Mouse (Mus musculus) T-helper 17 cell (primary cell): ENCODE results near the gene Epo.

Experiments used
- in situ Hi-C, 2 experiments: fragments of 300-600 bp; cut with MboI, MseI; formaldehyde crosslinking; loops; 1 replicate in 1 of 2; 2 replicates in 1 of 2; pipeline ENCODE4 v1.15.1; 2025; ENCODE audit warnings: high pct_unique_total_duplicates in 2 of 2

Epo gene

GRCm38 (mm10) chr5:137540991-137541390, 7.9 kb upstream of the Epo start:
- in situ Hi-C loops = no loop called here

- in situ Hi-C loops = no loop called here
These were observed 6.3 kb upstream of the Epo start for GRCm38 (mm10) chr5:137539291-137539801.

GRCm38 (mm10) chr5:137537461-137537860, 4.4 kb upstream of the Epo start:
- in situ Hi-C loops = no loop called here

- in situ Hi-C loops = no loop called here
These were observed 2.3 kb upstream of the Epo start for GRCm38 (mm10) chr5:137535318-137535717.

- in situ Hi-C loops = no loop called here
These were observed 1.7 kb upstream of the Epo start for GRCm38 (mm10) chr5:137534762-137535161.

GRCm38 (mm10) chr5:137532808-137533116, 280 bp downstream of the Epo start:
- in situ Hi-C loops = no loop called here

- in situ Hi-C loops = no loop called here
These were observed 773 bp downstream of the Epo start for GRCm38 (mm10) chr5:137532131-137532807.

GRCm38 (mm10) chr5:137531414-137532130, 1.5 kb downstream of the Epo start:
- in situ Hi-C loops = no loop called here

GRCm38 (mm10) chr5:137530588-137531413, 2.2 kb downstream of the Epo start:
- in situ Hi-C loops = no loop called here

GRCm38 (mm10) chr5:137530075-137530474, 3.0 kb downstream of the Epo start:
- in situ Hi-C loops = no loop called here

GRCm38 (mm10) chr5:137529221-137529995, 3.6 kb downstream of the Epo start:
- in situ Hi-C loops = loop anchor here (5.0 to 10.0 kb wide), 2 partner anchors 235 to 248 kb away; partner anchors contain the start of gene Ppp1r35 (in 1 of the 2)

- in situ Hi-C loops = loop anchor here (5.0 to 10.0 kb wide), 2 partner anchors 236 to 249 kb away; partner anchors contain the start of gene Ppp1r35 (in 1 of the 2)
These were observed 4.6 kb downstream of the Epo start for GRCm38 (mm10) chr5:137528247-137528968.

- in situ Hi-C loops = loop anchor here (5.0 to 10.0 kb wide), 2 partner anchors 237 to 250 kb away; partner anchors contain the start of gene Ppp1r35 (in 1 of the 2)
These were observed 5.6 kb downstream of the Epo start for GRCm38 (mm10) chr5:137527413-137527812.

GRCm38 (mm10) chr5:137526192-137526936, 6.7 kb downstream of the Epo start:
- in situ Hi-C loops = loop anchor here (5.0 to 10.0 kb wide), 2 partner anchors 238 to 251 kb away; partner anchors contain the start of gene Ppp1r35 (in 1 of the 2)

- in situ Hi-C loops = loop anchor here (5.0 to 10.0 kb wide), 2 partner anchors 239 to 252 kb away; partner anchors contain the start of gene Ppp1r35 (in 1 of the 2)
These were observed 7.5 kb downstream of the Epo start for GRCm38 (mm10) chr5:137525511-137525910.

- in situ Hi-C loops = loop anchor here (5.0 to 10.0 kb wide), 2 partner anchors 240 to 253 kb away; partner anchors contain the start of gene Ppp1r35 (in 1 of the 2)
These were observed 8.4 kb downstream of the Epo start for GRCm38 (mm10) chr5:137524671-137525070.

- in situ Hi-C loops = loop anchor here in 1 of 2 experiments (10.0 kb wide), 1 partner anchor 241 kb away; no protein-coding TSS in a partner anchor
These were observed 8.9 kb downstream of the Epo start for GRCm38 (mm10) chr5:137524251-137524515.

GRCm38 (mm10) chr5:137523396-137524250, 9.4 kb downstream of the Epo start:
- in situ Hi-C loops = loop anchor here in 1 of 2 experiments (10.0 kb wide), 1 partner anchor 241 kb away; no protein-coding TSS in a partner anchor
